Mouse (Mus musculus) inflammation-experienced regulatory T-cells, adult 16 weeks (primary cell): ENCODE results near the gene Gm14308. TPM values are rescaled to one million over a fixed set of nuclear protein-coding genes. Genes with fewer than 3 reads are reported as not detected.

Experiments used
- polyA plus RNA-seq: library from polyadenylated mRNA; unstranded; fragments of 100-300 nt; shearing (Covaris generic); gene quantifications from one replicate; pipeline ENCODE4 v1.2.1, GENCODE M21; 2017

Gm14308 gene
- polyA plus RNA-seq: 3.0 TPM

GRCm38 (mm10) chr2:176636244-176636643 is at the start of gene Gm14308:
TSS of gene Gm14308 (minus strand) at chr2:176636344.

GRCm38 (mm10) chr2:176670222-176670621 is 34.1 kb upstream of the Gm14308 start, which contains the start of gene Zfp973:
TSS of gene Zfp973 (plus strand) at chr2:176670522.

Other genes starting within 250 kb of the Gm14308 start
- gene Gm14435, start 212.8 kb downstream of the Gm14308 start, polyA plus RNA-seq: 10.2 TPM
- 5.3 TPM for gene Gm14434, start 149.6 kb downstream of the Gm14308 start, polyA plus RNA-seq
- not detected for gene Zfp967, start 115.3 kb downstream of the Gm14308 start, polyA plus RNA-seq
- gene Zfp973, start 34.2 kb upstream of the Gm14308 start, polyA plus RNA-seq: 7.5 TPM
- 8.1 TPM for gene Gm14305, start 72.0 kb upstream of the Gm14308 start, polyA plus RNA-seq
- gene Gm14295, start 162.3 kb upstream of the Gm14308 start, polyA plus RNA-seq: 6.0 TPM
- gene Gm14408, start 194.8 kb upstream of the Gm14308 start, polyA plus RNA-seq: not detected